Mouse (Mus musculus) hindbrain, postnatal 0 days (tissue): ENCODE results near the gene Lrrc23. TPM values are rescaled to one million over a fixed set of nuclear protein-coding genes. Genes with fewer than 3 reads are reported as not detected.

ENCODE experiments used
- ATAC-seq: fragments of 200-750 bp; cut with Nextera tagmentation; 2 replicates; pipeline ENCODE4 v1.8.0; 2017; ENCODE audit warnings: mild to moderate bottlenecking, moderate TSS enrichment, moderate library complexity
- DNase-seq: peaks from one replicate; pipeline ENCODE4 v3.0.0-alpha.2; 2015; ENCODE audit warnings: low spot score
- H3K27ac ChIP-seq: fragments of 300-500 bp; sonication (generic); 2 replicates; pipeline ENCODE4 v1.5.1; 2014; ENCODE audit warnings: mild to moderate bottlenecking
- H3K27me3 ChIP-seq: fragments of 300-500 bp; sonication (generic); 2 replicates; pipeline ENCODE4 v1.6.1; 2014; ENCODE audit warnings: low read length, mixed read lengths; ENCODE audit not compliant: insufficient read depth
- H3K36me3 ChIP-seq: fragments of 300-500 bp; sonication (generic); 2 replicates; pipeline ENCODE4 v1.6.1; 2014; ENCODE audit warnings: low read length, mixed read lengths; ENCODE audit not compliant: insufficient read depth
- H3K4me1 ChIP-seq: fragments of 300-500 bp; sonication (generic); 2 replicates; pipeline ENCODE4 v1.6.1; 2014; ENCODE audit warnings: antibody characterized with exemption, low read length, mixed read lengths; ENCODE audit not compliant: insufficient read depth
- H3K4me2 ChIP-seq: fragments of 300-500 bp; sonication (generic); 2 replicates; pipeline ENCODE4 v1.6.1; 2014; ENCODE audit warnings: low read depth, mild to moderate bottlenecking, low read length, moderate library complexity, mixed read lengths
- H3K4me3 ChIP-seq: fragments of 300-500 bp; sonication (generic); 2 replicates; pipeline ENCODE4 v1.5.1; 2014; ENCODE audit warnings: low read length
- H3K9ac ChIP-seq: fragments of 300-500 bp; sonication (generic); replicated peaks from 2 replicates; pipeline ENCODE4 v1.6.1; 2014; ENCODE audit warnings: mild to moderate bottlenecking, low read length, moderate library complexity, mixed read lengths
- H3K9me3 ChIP-seq: fragments of 300-500 bp; sonication (generic); 2 replicates; pipeline ENCODE4 v1.6.1; 2016; ENCODE audit warnings: low read length, mixed read lengths
- CTCF ChIP-seq: IDR thresholded peaks from 2 replicates; pipeline ENCODE4 v1.5.1; 2016; ENCODE audit warnings: antibody characterized with exemption, control low read depth, low read depth
- WGBS: fragments of 180-500 bp; shearing (Covaris S2); extraction: QIAGEN DNeasy Blood & Tissue Kit; methylation state at CpG from one replicate; pipeline ENCODE4 v1.1.7; 2014; 5-methylcytosine and 5-hydroxymethylcytosine counted together
- polyA plus RNA-seq: library from polyadenylated mRNA; unstranded; fragments of >200 nt; fragmentation: Nextera tagmentation; extraction: Ambion mirVana; gene quantifications from 2 replicates; pipeline ENCODE4 v1.2.1, GENCODE M21; 2015
- total RNA-seq: library from RNA; depleted of rRNA; stranded (reverse); fragments of >200 nt; gene quantifications from 2 replicates; pipeline ENCODE4 v1.2.3, GENCODE M21; 2014; rRNA removed

The Lrrc23 gene
- total RNA-seq (6.7 and 9.2 TPM in 2 replicates), polyA plus RNA-seq (5.4 and 8.7 TPM in 2 replicates)

DNA sequence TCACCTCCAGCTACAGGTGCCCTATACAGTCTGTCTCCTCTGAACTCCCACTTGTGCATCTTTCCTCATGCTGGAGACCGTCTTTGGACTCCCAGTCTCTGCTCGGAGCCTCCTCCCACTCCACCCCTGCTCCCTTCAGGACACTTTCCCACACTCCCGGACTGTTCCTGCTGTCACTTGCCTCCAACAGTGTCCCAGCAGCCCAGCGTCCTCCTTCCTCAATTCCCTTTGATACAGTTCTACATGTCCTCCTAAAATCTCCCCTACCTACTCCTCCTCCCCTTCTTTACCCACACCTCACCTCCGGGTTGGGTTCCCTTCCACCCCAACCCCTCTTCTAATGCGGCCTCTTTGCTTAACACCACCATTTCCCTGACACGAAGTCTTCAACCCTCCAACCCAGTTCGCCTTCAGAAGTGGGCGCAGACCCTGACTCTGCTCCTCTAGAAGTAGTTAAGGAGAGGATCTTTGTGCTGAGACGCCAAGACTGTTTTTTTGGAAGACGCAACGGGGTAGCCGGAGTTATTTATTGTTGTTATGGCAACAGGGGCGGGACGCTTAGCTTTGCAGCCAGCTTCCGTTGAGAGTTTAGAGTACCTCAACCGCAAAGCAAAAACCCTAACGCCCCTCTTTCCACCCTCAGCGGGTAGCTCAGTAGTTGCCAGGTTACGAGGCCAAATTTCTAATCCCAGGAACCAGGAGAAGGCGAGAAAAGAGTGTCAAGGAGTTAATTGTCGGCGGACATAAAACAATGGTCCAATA is at the start of gene Lrrc23:
Gene Lrrc23, minus strand, starts transcription at position 506 of the 762 bp plus-strand sequence.
- H3K4me2 ChIP-seq: peak within 1 kb of the TSS; percentile 76
- no peaks in the 10 kb centered on the region for H3K9me3 ChIP-seq
- H3K27me3 ChIP-seq: no peaks in the 10 kb centered on the region
- DNase-seq: peak; percentile 82
- H3K4me3 ChIP-seq: peak within 1 kb of the TSS; percentile 31
- 0 out of 2 replicates have a peak, but pooled peaks cover 9% of the 10 kb centered on the region for H3K4me1 ChIP-seq
- peak; percentile 82 for ATAC-seq
- peak within 1 kb of the TSS; percentile 37; the same call in 1 of the 2 replicates for H3K9ac ChIP-seq
- H3K36me3 ChIP-seq: no peaks in the 10 kb centered on the region
- peak within 1 kb of the TSS; percentile 41; the same call in 1 of the 2 replicates for H3K27ac ChIP-seq
- no peak for TF ChIP-seq CTCF
- WGBS: 1% methylated on average over 23 of the region's 23 CpGs

DNA sequence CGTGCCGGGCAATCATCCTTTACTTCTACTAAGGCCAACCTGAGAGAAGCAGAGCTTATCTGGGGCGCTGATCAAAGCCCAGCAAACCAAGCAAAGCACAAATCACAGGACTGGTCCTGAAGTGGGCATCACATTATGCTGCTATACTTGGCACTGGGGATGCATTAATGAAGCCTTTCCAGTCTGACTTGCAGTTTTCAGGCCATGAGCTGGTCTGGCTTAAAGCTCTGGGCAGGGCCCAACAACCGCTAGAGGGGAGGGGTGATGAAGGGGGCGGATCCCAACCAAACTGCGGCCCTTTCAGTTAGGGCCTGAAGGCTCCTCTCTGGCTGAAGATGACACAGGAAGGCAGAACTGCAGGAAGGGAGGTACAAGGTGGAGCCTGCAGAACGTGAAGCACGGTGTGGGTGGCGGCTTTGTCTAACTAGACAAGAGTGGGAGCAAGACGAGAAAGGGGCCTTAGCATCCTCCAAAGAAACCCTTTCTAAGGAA is 48.6 kb upstream of the Lrrc23 start:
- Histone ChIP-seq H3K4me1 (peaks cover 9% of the 10 kb centered on the region; the same call in 1 of the 2 replicates), H3K9me3 (no peaks in the 10 kb centered on the region), H3K4me3 (peak overlapping the region; percentile 66), H3K9ac (peak overlapping the region; percentile 63), H3K36me3 (peaks cover 29% of the 10 kb centered on the region), H3K4me2 (peak overlapping the region; percentile 86), H3K27me3 (no peaks in the 10 kb centered on the region), H3K27ac (peak overlapping the region; percentile 86)
- WGBS: 21% methylated on average over 10 of the region's 10 CpGs
- ATAC-seq: no peak
- DNase-seq: peak; percentile 57
- TF ChIP-seq CTCF: no peak; the same call in 1 of the 2 replicates

DNA sequence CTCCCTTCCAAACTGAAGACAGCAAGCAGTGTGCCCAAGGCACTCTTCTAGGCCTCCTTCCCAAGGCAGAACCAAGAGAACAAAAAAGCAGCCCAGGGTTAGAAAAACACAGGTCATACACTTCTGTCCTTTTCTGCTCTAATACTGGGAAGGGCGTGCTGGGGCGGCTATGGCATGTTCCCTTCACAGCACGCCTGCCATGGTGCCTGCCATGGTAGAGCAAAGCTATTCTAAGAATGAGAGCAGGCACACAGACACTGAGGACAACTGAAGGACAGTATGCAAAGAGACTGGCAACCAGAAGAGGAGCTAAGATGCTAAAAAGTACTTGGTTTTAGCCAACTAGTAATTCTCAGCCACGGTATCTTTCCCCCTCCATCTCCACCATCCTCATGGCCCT is 42.5 kb upstream of the Lrrc23 start:
- Histone ChIP-seq H3K4me1 (no peaks in the 10 kb centered on the region), H3K27me3 (no peaks in the 10 kb centered on the region), H3K9ac (no peak overlapping the region), H3K36me3 (peaks cover 87% of the 10 kb centered on the region), H3K27ac (no peak overlapping the region), H3K9me3 (no peaks in the 10 kb centered on the region), H3K4me2 (no peak overlapping the region), H3K4me3 (no peak overlapping the region)
- TF ChIP-seq CTCF: no peak
- 92% methylated on average over 4 of the region's 4 CpGs for WGBS
- ATAC-seq (no peak), DNase-seq (no peak)

DNA sequence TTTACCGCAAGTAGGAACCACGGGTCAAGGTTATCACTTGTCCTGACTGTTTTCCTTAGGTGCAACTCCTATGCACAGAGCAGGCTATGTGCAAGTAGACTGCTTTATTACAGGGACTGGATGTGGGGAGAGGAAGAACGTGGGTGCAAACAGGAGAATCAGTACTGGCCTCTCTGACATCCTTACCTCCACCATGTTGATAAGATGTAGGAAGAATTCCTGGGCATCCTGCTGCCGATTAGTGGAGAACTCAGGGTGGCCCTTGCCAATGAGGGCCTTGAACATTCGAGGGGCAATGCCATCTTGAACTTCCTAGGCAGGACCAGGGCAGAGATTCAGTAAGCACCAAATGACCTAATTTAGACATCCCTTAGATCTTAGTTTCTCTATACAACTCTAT is 41.4 kb upstream of the Lrrc23 start:
- no peaks in the 10 kb centered on the region for H3K4me1 ChIP-seq
- no peak for TF ChIP-seq CTCF
- H3K36me3 ChIP-seq: peaks cover 92% of the 10 kb centered on the region
- H3K4me3 ChIP-seq: no peak overlapping the region
- H3K9me3 ChIP-seq: no peaks in the 10 kb centered on the region
- H3K27ac ChIP-seq: no peak overlapping the region
- ATAC-seq (no peak), DNase-seq (no peak)
- H3K9ac ChIP-seq: no peak overlapping the region
- no peak overlapping the region for H3K4me2 ChIP-seq
- H3K27me3 ChIP-seq: no peaks in the 10 kb centered on the region
- 94% methylated on average over 5 of the region's 5 CpGs for WGBS

DNA sequence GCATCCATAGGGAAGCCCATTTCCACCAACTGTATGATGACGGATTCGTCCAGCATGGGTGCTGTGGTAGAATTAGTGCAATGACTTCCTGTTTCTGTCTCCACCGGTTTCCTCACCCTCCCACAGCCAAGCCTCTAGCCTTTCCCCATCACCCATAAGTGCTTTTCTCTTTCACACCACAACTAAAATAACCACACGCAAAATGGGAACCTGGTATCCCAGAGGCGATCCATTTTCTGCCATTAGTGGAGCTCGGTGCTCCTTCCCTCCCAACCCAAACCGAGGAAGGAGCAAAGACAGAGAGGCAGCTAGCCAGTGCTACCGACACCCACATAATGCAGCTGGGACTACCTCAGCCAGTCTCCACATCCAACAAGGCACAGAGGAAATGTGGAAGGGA is 38.4 kb upstream of the Lrrc23 start:
- DNase-seq: no peak
- Histone ChIP-seq H3K27me3 (no peaks in the 10 kb centered on the region), H3K36me3 (peaks cover 64% of the 10 kb centered on the region), H3K4me1 (peaks cover 6% of the 10 kb centered on the region), H3K9me3 (no peaks in the 10 kb centered on the region), H3K4me3 (no peak overlapping the region), H3K27ac (no peak overlapping the region), H3K9ac (no peak overlapping the region), H3K4me2 (no peak overlapping the region)
- TF ChIP-seq CTCF: no peak
- 92% methylated on average over 8 of the region's 8 CpGs for WGBS
- no peak for ATAC-seq

DNA sequence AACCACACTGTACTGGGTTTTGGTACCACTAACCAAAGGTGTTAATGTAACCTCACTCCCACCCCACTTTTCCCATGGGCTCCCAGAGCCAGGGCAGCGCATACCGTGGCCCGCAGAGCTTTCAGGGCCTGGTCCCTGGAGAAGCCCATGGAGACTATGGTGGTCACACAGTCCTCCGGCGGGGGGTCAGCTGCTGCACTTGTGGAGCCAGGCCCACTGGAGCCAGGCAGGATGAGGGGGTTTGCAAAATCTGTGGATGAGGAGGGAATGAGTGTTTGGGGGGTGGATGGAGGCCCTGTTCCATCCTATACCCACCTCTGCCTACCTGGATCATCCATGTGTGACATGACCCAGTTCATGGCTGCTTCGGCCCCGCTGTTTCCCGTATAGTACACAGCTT is 38.0 kb upstream of the Lrrc23 start:
- Histone ChIP-seq H3K4me3 (no peak overlapping the region), H3K36me3 (peaks cover 60% of the 10 kb centered on the region), H3K4me2 (no peak overlapping the region), H3K27ac (no peak overlapping the region), H3K27me3 (no peaks in the 10 kb centered on the region), H3K4me1 (peaks cover 10% of the 10 kb centered on the region), H3K9me3 (no peaks in the 10 kb centered on the region), H3K9ac (no peak overlapping the region)
- DNase-seq (no peak), ATAC-seq (no peak)
- TF ChIP-seq CTCF: no peak
- 95% methylated on average over 8 of the region's 8 CpGs for WGBS

DNA sequence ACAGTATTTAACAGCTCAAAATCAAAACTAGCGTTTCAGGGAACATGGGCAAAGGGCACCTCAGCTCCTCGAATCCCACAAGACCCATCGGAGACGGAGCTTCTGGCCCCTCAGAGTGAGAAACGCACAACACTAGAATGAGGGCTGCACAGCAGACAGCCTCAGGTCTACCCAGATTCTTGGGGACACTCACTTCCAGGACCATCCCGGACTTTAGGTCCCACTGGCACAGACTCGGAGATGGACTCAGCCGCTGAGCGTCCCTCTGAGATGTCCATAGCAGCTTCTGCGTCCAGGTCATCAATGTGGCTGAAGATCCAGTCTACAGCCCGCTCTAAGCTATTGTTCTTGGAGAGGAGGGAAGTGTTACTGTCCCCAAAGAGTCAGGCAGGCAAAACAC is 37.6 kb upstream of the Lrrc23 start:
- 93% methylated on average over 11 of the region's 11 CpGs for WGBS

More for the DNA sequence above, 37.6 kb upstream of the Lrrc23 start:
- no peak for TF ChIP-seq CTCF
- ATAC-seq: no peak
- Histone ChIP-seq H3K4me2 (no peak overlapping the region), H3K9me3 (no peaks in the 10 kb centered on the region), H3K4me1 (peaks cover 13% of the 10 kb centered on the region), H3K4me3 (no peak overlapping the region), H3K9ac (no peak overlapping the region), H3K27ac (no peak overlapping the region), H3K36me3 (peaks cover 55% of the 10 kb centered on the region), H3K27me3 (no peaks in the 10 kb centered on the region)
- no peak for DNase-seq
